Mouse (Mus musculus) cortical plate, adult 2 months (tissue): ENCODE results near the gene Gm20481. TPM values are rescaled to one million over a fixed set of nuclear protein-coding genes. Genes with fewer than 3 reads are reported as not detected.
"Not testable (repeated sequence)": the region's sequence is repeated elsewhere in the genome, so short reads cannot be mapped to it uniquely, and the experiment has no call there.

Source experiments
- H3K27ac ChIP-seq: fragments of 200-500 bp; 2 replicates; pipeline ENCODE4 v1.5.1; 2012; ENCODE audit warnings: low read length, control low read depth, inconsistent platforms; ENCODE audit not compliant: insufficient read depth
- H3K4me1 ChIP-seq: fragments of 200-500 bp; 2 replicates; pipeline ENCODE4 v1.6.1; 2011; ENCODE audit warnings: low read length; ENCODE audit not compliant: control insufficient read depth, insufficient read depth
- H3K4me3 ChIP-seq: fragments of 200-500 bp; 2 replicates; pipeline ENCODE4 v1.5.1; 2011; ENCODE audit warnings: mild to moderate bottlenecking, low read length, control low read depth; ENCODE audit not compliant: insufficient read depth
- CTCF ChIP-seq: fragments of 200-500 bp; IDR thresholded peaks from 2 replicates; pipeline ENCODE4 v1.5.1; 2011; ENCODE audit warnings: mild to moderate bottlenecking, control low read depth, low read length; ENCODE audit not compliant: insufficient read depth; ENCODE audit errors: extremely low read depth
- POLR2A ChIP-seq: fragments of 200-500 bp; IDR thresholded peaks from 2 replicates; pipeline ENCODE4 v1.6.1; 2011; ENCODE audit warnings: mild to moderate bottlenecking, low read length, control low read depth; ENCODE audit not compliant: insufficient read depth; ENCODE audit errors: extremely low read depth
- polyA plus RNA-seq: library from polyadenylated mRNA; depleted of rRNA; stranded (reverse); fragments of >200 nt; gene quantifications from 2 replicates; pipeline ENCODE4 v1.2.3, GENCODE M21; 2012

Gm20481 gene
- polyA plus RNA-seq, 1 experiment, result not detected

DNA sequence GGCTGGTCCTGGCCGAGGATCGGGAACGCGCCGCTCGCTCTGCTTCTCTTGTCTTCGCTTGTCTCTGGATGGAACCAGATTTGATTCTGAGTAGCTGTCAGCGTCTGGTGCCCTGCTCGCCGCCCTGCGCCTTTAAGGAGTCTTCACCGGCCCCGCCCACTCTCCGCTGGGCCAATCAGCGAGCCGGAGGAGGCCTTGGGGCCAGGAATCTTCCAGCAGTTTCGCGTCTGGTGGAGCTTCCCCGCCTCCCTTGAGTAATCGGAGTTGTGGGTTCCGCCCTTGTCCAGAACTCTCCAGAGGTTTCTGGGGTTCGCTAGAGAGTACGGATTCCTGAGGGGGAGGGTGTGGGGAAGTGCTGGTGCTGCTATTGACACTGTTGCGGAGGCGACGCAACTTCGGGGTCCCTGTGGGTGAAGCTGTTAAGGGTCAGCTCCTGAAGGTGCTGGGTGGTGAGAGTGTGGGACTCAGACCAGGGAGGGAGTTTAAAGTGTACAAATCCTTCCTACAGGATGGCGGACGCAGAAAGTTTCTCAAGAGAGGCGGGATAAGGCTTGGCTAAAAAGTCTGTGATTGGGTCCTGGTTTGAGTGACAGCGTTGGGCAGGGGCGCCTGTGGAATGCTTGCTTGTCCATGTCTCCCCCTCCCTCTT lies 10.5 kb upstream of the Gm20481 start, which contains the start of gene Hspa1b:
Gene Hspa1b (minus strand): TSS at position 109 of the 649 bp plus-strand sequence.
- peak within 1 kb of the TSS; percentile 95 for H3K27ac ChIP-seq
- TF ChIP-seq POLR2A, result peak; percentile 77
- H3K4me1 ChIP-seq, result not testable (repeated sequence)
- peak within 1 kb of the TSS; percentile 63 for H3K4me3 ChIP-seq

DNA sequence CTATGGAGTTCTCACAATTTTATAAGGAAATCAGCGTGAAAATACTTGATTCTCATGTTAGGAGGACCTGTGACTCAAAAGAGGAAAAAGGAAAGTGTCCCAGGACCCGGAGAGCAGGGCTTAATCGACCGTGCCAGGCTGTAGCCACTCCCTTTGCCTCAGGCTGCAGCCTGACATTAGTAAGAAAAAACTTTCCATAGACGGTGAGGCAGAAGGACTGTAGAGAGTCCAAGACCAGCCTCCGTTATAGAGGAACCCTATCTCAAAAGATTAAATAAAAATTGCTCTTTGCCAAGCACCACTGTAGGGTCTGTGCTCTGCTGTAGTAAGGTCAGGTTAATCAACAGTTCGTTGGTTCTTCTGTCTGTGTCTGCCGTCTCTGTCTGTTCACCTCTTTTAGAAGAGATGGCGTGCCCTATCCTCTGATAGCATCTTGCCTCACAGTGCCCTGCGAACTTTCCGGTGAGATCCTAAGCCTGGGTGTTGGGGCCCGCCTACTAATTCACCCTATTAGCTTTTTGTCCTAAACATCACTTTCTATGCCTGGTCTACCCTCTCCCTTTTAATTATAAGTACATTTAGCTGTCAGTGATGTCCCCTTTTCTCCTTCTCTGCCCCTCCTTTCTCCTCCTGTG lies 9.7 kb upstream of the Gm20481 start:
- Histone ChIP-seq H3K4me3 (peak overlapping the region; percentile 63; the same call in 1 of the 2 replicates), H3K27ac (peak overlapping the region; percentile 95; the same call in 1 of the 2 replicates), H3K4me1 (no peaks in the 10 kb centered on the region; the same call in 1 of the 2 replicates)
- TF ChIP-seq POLR2A (no peak), CTCF (no peak)

DNA sequence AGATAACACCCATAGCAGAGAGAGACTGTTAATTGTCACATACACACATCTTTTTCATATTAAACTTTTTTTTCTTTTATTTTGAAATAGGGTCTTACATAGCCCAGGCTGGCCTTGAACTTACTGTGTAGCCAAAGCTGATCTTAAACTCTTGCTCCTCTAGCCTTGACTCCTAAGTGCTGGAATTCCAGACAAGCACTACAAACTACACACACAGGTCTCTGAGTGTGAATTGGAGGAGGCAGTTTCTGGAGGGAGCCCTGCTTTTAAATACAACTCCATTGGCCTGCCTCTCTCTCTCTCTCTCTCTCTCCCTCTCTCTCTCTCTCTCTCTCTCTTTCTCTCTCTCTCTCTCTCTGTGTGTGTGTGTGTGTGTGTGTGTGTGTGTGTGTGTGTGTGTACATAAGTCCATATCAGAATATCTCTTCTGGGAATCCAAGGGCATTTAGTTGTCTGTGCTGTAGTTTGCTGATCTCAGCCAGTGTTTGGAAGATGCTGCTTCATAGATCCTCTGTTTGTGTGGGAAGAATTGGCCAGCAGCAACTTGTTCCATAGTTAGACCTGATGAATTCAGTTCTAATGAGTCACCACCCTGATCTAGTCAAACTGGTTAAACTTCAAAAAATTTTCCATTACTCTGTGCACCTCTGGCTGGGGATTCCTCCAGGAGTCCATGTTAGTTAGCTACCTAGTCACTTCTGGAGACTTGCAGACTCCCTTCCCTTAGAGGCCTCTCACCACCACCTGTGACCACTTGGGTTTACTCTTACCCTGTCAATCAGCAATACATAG lies 8.8 kb upstream of the Gm20481 start:
- no peak for TF ChIP-seq CTCF
- no peak for TF ChIP-seq POLR2A
- Histone ChIP-seq H3K4me1 (no peaks in the 10 kb centered on the region; the same call in 1 of the 2 replicates), H3K4me3 (no peak overlapping the region), H3K27ac (no peak overlapping the region)

DNA sequence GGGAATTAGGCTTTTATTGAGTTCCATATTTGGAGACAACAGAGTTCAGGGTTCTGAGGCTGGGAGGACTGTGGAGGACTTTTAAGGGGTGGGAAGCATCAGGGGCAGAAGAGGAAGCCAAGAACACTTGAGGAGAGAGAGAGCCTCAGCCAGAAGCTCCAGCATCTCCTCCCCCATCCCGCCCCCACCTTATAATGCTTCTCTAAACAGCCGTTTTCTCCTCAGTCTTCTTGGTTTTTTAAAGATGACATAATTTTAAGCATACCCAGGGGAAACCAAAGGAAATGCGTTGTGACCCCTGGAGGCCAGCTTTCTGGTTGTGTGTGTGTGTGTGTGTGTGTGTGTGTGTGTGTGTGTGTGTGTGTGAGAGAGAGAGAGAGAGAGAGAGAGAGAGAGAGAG lies 7.6 kb upstream of the Gm20481 start:
- no peak overlapping the region for H3K4me3 ChIP-seq
- TF ChIP-seq CTCF (no peak), POLR2A (no peak)
- H3K27ac ChIP-seq, result no peak overlapping the region
- H3K4me1 ChIP-seq, result no peaks in the 10 kb centered on the region; the same call in 1 of the 2 replicates

DNA sequence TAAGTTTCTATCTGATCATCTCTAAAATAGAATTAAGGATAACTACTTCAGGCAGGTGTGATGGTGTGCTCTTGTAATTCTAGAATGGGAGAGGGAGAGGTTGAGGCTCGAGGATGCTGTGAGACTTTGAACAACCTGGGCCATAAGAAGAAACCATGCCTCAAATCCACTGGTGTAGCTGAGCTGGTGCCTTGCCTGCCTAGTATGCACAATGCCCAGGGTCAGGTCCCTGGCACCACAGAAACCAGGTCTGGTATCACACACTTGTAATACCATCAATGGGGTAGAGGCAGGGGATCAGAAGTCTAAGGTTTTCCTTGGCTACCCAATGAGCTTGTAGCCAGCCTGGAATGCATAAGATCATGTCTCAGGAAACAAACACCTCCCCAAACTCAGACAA lies 6.9 kb upstream of the Gm20481 start:
- TF ChIP-seq CTCF (no peak), POLR2A (no peak)
- Histone ChIP-seq H3K4me1 (no peaks in the 10 kb centered on the region; the same call in 1 of the 2 replicates), H3K27ac (no peak overlapping the region), H3K4me3 (no peak overlapping the region)

DNA sequence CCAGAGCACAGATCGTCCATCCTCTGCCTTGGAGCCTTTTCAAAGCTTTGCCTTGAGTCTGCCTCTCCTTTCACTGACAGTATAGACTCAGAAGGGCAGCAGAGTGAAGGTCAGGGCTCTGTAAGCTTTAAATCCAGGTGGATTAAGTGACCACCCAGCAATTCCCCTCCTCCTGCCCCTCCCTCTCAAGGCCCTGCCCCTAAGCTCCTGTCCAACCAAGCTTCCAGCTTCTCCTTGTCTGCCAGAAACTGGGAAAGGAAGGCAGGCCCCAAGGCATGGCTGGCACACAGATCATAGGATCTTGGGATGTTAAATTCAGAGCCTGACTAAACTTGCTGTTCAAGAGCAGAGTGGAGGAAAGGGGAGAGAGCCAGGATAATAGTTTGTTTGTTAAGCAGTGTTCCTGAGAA lies 5.1 kb upstream of the Gm20481 start:
- H3K4me3 ChIP-seq, result no peak overlapping the region
- TF ChIP-seq POLR2A (no peak), CTCF (no peak)

DNA sequence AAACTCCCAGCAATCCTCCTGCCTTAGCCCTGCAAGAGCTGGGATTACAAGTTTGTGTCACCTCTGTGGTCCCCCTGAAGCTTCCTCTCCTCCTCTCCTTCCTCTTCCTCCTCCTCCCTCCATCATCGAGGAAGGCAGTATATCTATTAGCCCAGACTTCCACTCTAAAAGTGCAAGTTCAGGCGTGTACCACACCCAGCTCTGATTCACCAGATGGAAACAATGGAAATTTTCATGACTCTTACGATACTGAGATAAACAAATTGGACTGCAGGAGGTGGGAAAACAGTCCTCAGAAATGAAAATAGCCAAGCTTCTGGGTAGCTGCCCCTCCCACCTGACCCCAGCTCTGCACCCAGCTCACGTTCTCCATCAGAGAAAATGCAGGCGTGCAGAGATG lies 4.1 kb upstream of the Gm20481 start:
- TF ChIP-seq CTCF (no peak), POLR2A (no peak)
- Histone ChIP-seq H3K4me1 (no peaks in the 10 kb centered on the region; the same call in 1 of the 2 replicates), H3K27ac (no peak overlapping the region), H3K4me3 (no peak overlapping the region)

More for the DNA sequence above, 5.1 kb upstream of the Gm20481 start:
- H3K4me1 ChIP-seq, result no peaks in the 10 kb centered on the region; the same call in 1 of the 2 replicates
- no peak overlapping the region for H3K27ac ChIP-seq

DNA sequence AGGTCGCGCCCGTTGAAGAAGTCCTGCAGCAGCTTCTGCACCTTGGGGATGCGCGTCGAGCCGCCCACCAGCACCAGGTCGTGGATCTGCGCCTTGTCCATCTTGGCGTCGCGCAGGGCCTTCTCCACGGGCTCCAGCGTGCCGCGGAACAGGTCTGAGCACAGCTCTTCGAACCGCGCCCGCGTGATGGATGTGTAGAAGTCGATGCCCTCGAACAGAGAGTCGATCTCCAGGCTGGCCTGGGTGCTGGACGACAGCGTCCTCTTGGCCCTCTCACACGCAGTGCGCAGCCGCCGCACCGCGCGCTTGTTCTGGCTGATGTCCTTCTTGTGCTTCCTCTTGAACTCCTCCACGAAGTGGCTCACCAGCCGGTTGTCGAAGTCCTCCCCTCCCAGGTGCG lies 1.1 kb downstream of the Gm20481 start:
- H3K4me1 ChIP-seq, H3K27ac ChIP-seq, H3K4me3 ChIP-seq: not testable (repeated sequence)

DNA sequence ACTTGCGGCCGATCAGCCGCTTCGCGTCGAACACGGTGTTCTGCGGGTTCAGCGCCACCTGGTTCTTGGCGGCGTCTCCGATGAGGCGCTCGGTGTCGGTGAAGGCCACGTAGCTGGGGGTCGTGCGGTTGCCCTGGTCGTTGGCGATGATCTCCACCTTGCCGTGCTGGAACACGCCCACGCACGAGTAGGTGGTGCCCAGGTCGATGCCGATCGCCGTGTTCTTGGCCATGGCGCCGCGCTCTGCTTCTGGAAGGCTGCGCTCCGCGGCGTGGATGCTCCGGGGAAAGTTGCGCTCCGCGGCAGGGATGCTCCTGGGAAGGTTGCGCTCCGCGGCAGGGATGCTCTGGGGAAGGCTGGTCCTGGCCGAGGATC lies 2.0 kb downstream of the Gm20481 start:
- not testable (repeated sequence) for H3K4me1 ChIP-seq, H3K27ac ChIP-seq
- H3K4me3 ChIP-seq, result peak overlapping the region; percentile 31

DNA sequence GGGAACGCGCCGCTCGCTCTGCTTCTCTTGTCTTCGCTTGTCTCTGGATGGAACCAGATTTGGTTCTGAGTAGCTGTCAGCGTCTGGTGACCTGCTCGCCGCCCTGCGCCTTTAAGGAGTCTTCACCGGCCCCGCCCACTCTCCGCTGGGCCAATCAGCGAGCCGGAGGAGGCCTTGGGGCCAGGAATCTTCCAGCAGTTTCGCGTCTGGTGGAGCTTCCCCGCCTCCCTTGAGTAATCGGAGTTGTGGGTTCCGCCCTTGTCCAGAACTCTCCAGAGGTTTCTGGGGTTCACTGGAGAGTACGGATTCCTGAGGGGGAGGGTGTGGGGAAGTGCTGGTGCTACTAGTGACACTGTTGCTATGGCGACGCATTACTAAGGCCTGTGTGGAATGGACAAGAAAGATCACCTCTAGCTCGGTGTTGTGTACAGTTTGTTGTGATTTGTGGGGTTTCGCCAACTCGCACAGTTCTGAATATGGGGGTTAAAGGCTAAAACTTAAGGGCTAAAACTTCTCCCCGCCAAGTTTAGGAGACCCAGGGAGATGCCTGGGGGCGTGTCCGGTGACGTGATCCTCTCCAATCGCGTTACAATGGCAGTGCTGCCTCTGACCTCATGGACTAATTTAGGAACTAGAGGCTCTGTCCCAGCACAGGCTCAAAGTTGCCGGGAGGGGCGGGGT lies 2.5 kb downstream of the Gm20481 start, which contains the start of the genes Hspa1a and Hspa1l:
Gene Hspa1a (minus strand): TSS at position 88 of the 681 bp plus-strand sequence.
Gene Hspa1l (plus strand): TSS at position 635 of the 681 bp plus-strand sequence.
- Histone ChIP-seq H3K27ac (peak within 1 kb of the TSS; percentile 19; the same call in 1 of the 2 replicates), H3K4me3 (peak within 1 kb of the TSS; percentile 31)
- TF ChIP-seq POLR2A, result peak; percentile 74
- not testable (repeated sequence) for H3K4me1 ChIP-seq
